Mouse (Mus musculus): ENCODE results near the gene Gper1. TPM values are rescaled to one million over a fixed set of nuclear protein-coding genes. Genes with fewer than 3 reads are reported as not detected.

The Gper1 gene
- polyA plus RNA-seq, 1 experiment from 2014 or later: 1.1 TPM

DNA sequence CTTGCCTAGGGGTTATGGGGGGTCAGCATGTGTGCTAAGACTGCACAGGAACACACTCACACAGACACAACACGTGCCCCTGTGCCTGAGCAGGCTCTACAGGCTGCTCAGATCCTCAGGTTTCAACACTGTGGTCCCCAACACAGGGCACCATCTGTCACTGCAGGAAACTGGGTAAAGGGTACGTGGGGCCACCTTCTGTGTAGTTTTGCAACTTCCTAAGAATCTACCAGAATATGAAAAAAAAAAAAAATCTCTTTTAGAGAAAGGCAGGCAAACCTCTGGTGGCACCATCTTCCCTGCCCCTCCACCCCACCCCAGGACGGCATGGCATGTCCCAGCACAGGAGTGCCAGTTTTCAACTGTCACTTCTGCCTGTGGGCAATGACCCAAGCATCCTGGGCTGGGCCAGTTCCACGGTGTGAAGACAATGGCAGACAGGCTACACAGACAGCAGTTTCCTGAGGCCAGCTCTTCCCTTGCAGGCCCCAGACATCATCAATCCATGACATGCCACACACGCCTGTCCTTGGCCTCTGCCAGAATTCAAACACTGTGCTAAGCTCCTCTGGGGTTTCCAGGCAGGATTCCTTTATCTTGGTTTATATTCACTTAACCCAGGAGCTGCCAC lies 26.3 kb downstream of the Gper1 start:
- no peak for ATAC-seq
- peaks cover 9% of the 10 kb centered on the region; the same call in 1 of the 2 replicates for H3K4me1 ChIP-seq (ENCODE audit: control insufficient read depth, insufficient read depth, low read length)
- H3K27ac ChIP-seq (ENCODE audit: low read length): no peak overlapping the region
- H3K9me3 ChIP-seq (ENCODE audit: control insufficient read depth, low read length): no peaks in the 10 kb centered on the region
- 40% methylated on average over 5 of the region's 5 CpGs for WGBS
- 0 out of 2 replicates have a peak overlapping the region, but pooled peaks have one; percentile 29 for H3K9ac ChIP-seq (ENCODE audit: low read depth, low read length)
- no peak overlapping the region for H3K4me2 ChIP-seq (ENCODE audit: low read depth, low read length)
- no peaks in the 10 kb centered on the region for H3K36me3 ChIP-seq (ENCODE audit: control insufficient read depth, insufficient read depth, low read length)
- no peaks in the 10 kb centered on the region for H3K27me3 ChIP-seq (replicated peaks; ENCODE audit: control insufficient read depth, insufficient read depth, low read length)
- no peak overlapping the region for H3K4me3 ChIP-seq (ENCODE audit: low read length)

DNA sequence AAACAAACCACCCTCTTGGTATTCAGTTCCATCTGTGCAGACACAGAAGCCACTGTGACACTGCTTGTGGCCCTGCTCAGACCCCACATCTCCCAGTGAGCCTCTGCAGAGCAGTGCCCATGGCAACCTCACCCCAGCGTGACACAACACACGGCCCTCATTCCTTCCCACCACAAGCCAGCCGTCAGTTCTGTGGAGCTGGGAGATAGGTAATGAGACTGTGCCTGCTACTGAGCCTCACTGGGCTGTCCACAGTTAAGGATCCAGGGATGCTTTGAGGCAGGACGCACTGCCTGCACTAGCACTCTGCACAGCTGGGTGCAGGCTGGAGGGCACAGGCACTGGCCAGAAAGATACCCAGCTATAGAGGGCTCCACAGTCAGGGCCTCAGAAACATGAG lies 27.0 kb downstream of the Gper1 start:
- Histone ChIP-seq H3K9me3 (ENCODE audit: control insufficient read depth, low read length) (no peaks in the 10 kb centered on the region), H3K4me3 (ENCODE audit: low read length) (no peak overlapping the region), H3K4me2 (ENCODE audit: low read depth, low read length) (no peak overlapping the region), H3K27ac (ENCODE audit: low read length) (no peak overlapping the region), H3K4me1 (ENCODE audit: control insufficient read depth, insufficient read depth, low read length) (peaks cover 9% of the 10 kb centered on the region; the same call in 1 of the 2 replicates), H3K27me3 (replicated peaks; ENCODE audit: control insufficient read depth, insufficient read depth, low read length) (no peaks in the 10 kb centered on the region), H3K9ac (ENCODE audit: low read depth, low read length) (0 out of 2 replicates have a peak overlapping the region, but pooled peaks have one; percentile 29), H3K36me3 (ENCODE audit: control insufficient read depth, insufficient read depth, low read length) (no peaks in the 10 kb centered on the region)
- no peak for ATAC-seq
- WGBS: 40% methylated on average over 4 of the region's 4 CpGs

DNA sequence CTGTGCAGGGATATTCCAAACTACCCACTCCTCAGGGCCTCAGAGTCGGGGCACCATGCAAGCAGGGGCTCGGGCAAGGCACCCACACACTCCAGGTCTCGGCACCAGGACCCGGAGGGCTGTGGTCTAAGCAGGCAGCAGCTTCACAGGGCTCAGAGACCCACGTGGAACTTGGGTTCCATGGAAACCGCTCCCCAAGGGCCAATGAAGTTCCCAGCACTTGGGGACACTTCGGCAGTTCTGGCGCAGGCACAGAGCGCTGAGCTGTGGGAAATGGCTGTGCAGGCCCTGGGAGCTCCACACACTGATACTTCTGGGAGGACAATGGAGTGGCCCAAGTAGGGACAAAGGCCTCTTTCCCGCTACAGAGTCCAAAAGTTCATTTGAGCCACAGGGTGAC lies 30.1 kb downstream of the Gper1 start:
- no peak overlapping the region for H3K4me2 ChIP-seq (ENCODE audit: low read depth, low read length)
- WGBS: 84% methylated on average over 10 of the region's 10 CpGs
- H3K27ac ChIP-seq (ENCODE audit: low read length): no peak overlapping the region
- ATAC-seq: no peak
- no peaks in the 10 kb centered on the region for H3K9me3 ChIP-seq (ENCODE audit: control insufficient read depth, low read length)
- no peaks in the 10 kb centered on the region for H3K27me3 ChIP-seq (replicated peaks; ENCODE audit: control insufficient read depth, insufficient read depth, low read length)
- no peak overlapping the region for H3K4me3 ChIP-seq (ENCODE audit: low read length)
- no peaks in the 10 kb centered on the region; the same call in 1 of the 2 replicates for H3K36me3 ChIP-seq (ENCODE audit: control insufficient read depth, insufficient read depth, low read length)
- no peak overlapping the region for H3K9ac ChIP-seq (ENCODE audit: low read depth, low read length)
- peaks cover 6% of the 10 kb centered on the region; the same call in 1 of the 2 replicates for H3K4me1 ChIP-seq (ENCODE audit: control insufficient read depth, insufficient read depth, low read length)

DNA sequence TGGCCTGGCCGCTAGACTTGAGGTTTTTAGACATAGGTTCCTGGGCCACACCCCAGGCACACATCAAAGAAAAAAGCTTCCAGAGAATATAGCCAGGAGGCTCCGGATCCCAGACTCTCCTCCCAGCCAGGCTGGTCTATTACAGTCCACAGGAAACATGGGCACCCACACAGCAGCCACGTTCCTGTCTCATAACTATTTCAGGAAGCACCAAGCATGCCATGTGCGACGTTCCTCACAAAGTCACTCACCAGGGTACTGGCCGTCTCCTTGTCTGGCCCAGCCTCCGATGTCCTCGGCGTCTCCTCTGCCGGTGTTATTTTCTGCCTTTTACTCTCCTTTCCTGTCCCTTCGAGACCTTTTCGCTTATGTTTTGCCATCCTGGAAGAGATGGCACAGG lies 32.2 kb downstream of the Gper1 start:
- ATAC-seq: no peak
- H3K4me3 ChIP-seq (ENCODE audit: low read length): no peak overlapping the region
- H3K9me3 ChIP-seq (ENCODE audit: control insufficient read depth, low read length): no peaks in the 10 kb centered on the region
- peaks cover 2% of the 10 kb centered on the region; the same call in 1 of the 2 replicates for H3K4me1 ChIP-seq (ENCODE audit: control insufficient read depth, insufficient read depth, low read length)
- H3K36me3 ChIP-seq (ENCODE audit: control insufficient read depth, insufficient read depth, low read length): no peaks in the 10 kb centered on the region; the same call in 1 of the 2 replicates
- H3K9ac ChIP-seq (ENCODE audit: low read depth, low read length): no peak overlapping the region
- H3K4me2 ChIP-seq (ENCODE audit: low read depth, low read length): no peak overlapping the region
- H3K27ac ChIP-seq (ENCODE audit: low read length): no peak overlapping the region
- WGBS: 93% methylated on average over 12 of the region's 12 CpGs
- H3K27me3 ChIP-seq (replicated peaks; ENCODE audit: control insufficient read depth, insufficient read depth, low read length): no peaks in the 10 kb centered on the region

DNA sequence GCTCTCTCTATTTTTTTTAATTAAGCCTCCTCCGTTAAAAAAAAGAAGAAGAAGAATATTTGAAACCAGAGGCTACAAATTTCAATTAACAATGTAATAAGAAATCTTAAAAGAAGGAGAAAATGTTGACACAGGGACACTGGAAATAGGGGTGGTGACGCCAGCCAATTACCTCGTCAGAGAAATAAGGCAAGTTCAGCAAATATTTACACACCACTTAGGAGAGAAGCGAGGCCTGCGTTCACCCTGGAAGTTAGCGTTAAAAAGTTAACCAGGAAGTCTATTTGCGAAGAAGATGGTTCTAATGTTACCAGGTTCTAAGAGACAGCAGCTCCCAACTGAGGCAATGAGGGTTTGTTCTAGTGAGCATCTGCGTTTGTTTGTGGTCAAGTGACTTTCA lies 34.3 kb downstream of the Gper1 start:
- peak overlapping the region; percentile 4 for H3K27ac ChIP-seq (ENCODE audit: low read length)
- 60% methylated on average over 8 of the region's 8 CpGs for WGBS

DNA sequence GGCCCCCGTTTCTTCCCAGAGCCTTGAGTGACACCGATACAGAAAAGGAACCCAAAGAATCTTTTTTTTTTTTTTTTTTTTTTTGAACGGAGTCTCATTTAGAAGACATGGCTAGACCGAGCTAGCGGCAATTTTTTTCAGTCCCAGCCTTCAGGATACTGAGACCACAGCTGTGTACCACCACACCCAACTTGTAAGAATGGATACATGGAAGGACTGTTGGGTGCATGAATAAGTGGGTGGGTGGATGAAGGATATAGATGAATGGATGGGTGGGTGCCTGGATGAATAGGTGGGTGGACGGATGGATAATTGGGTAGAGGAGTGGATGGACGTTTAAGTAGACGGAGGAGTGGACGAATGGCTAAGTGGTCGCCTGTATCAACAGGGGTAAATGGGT lies 37.0 kb downstream of the Gper1 start:
- peaks cover 2% of the 10 kb centered on the region; the same call in 1 of the 2 replicates for H3K4me1 ChIP-seq (ENCODE audit: control insufficient read depth, insufficient read depth, low read length)
- peak; percentile 31 for ATAC-seq
- 8% methylated on average over 10 of the region's 10 CpGs for WGBS

More for the DNA sequence above, 34.3 kb downstream of the Gper1 start:
- Histone ChIP-seq H3K27me3 (replicated peaks; ENCODE audit: control insufficient read depth, insufficient read depth, low read length) (no peaks in the 10 kb centered on the region), H3K9ac (ENCODE audit: low read depth, low read length) (0 out of 2 replicates have a peak overlapping the region, but pooled peaks have one; percentile 25), H3K36me3 (ENCODE audit: control insufficient read depth, insufficient read depth, low read length) (no peaks in the 10 kb centered on the region; the same call in 1 of the 2 replicates), H3K4me2 (ENCODE audit: low read depth, low read length) (no peak overlapping the region), H3K4me3 (ENCODE audit: low read length) (no peak overlapping the region), H3K9me3 (ENCODE audit: control insufficient read depth, low read length) (no peaks in the 10 kb centered on the region), H3K4me1 (ENCODE audit: control insufficient read depth, insufficient read depth, low read length) (peaks cover 2% of the 10 kb centered on the region; the same call in 1 of the 2 replicates)
- ATAC-seq: no peak

DNA sequence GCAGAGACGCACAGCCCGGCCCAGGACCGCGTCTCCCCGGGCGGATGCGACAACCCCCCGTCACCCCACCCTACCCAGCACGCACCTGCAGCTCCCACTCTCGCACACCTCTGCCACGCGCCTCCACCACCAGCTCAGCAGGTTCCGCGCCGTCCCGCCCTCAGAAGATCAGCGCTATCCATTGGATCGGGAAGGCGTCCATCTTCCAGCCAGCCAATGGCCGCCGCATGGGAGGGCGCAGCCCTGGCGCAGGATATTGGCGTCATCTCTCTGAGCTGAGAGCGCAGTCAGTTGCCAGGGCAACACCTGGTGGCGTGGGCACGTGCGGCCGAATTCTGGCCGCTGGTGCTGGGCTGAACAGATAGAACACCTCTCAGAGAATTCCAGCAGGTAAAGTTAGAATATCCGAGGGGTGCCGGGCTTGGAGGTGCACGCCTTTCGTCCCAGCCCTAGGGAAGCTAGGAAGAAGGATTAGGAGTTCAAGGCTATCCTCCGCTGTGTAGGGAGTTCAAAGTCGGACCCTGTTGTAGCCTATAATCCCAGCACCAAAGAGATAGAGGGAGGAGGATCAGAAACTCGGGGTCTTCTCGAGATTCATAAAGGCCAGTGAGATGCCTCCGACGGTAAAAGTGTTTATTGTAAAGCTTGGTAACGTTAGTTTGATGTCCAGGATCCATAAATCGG lies 37.6 kb downstream of the Gper1 start, which contains the start of gene 3110082I17Rik:
3110082I17Rik (minus strand) TSS at position 144 of the 684 bp plus-strand sequence.
- ATAC-seq: peak; percentile 99
- no peaks in the 10 kb centered on the region for H3K27me3 ChIP-seq (replicated peaks; ENCODE audit: control insufficient read depth, insufficient read depth, low read length)

More for the DNA sequence above, 37.0 kb downstream of the Gper1 start:
- H3K27ac ChIP-seq (ENCODE audit: low read length): no peak overlapping the region
- no peaks in the 10 kb centered on the region; the same call in 1 of the 2 replicates for H3K36me3 ChIP-seq (ENCODE audit: control insufficient read depth, insufficient read depth, low read length)
- H3K9me3 ChIP-seq (ENCODE audit: control insufficient read depth, low read length): no peaks in the 10 kb centered on the region
- H3K27me3 ChIP-seq (replicated peaks; ENCODE audit: control insufficient read depth, insufficient read depth, low read length): no peaks in the 10 kb centered on the region
- H3K4me2 ChIP-seq (ENCODE audit: low read depth, low read length): peak overlapping the region; percentile 95
- peak overlapping the region; percentile 71 for H3K4me3 ChIP-seq (ENCODE audit: low read length)
- H3K9ac ChIP-seq (ENCODE audit: low read depth, low read length): peak overlapping the region; percentile 74

DNA sequence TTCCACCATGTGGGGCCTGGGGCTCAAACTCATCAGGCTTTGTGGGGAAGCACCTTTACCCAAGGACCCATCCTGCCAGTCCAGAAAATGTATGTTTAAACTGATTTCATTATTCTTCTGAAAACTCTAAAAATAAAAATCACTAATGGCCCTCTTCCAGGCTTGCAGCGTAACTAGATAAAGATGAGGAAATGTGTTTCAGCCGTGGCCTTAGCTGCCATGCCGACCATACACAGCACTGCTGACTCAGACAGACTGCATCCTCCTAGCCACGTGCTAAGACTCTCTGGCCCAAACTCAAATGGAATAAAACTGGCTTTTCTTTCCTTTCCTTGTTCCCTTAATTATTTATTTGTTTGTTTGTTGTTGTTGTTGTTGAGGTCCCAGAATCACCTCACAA lies 41.9 kb downstream of the Gper1 start:
- Histone ChIP-seq H3K27me3 (replicated peaks; ENCODE audit: control insufficient read depth, insufficient read depth, low read length) (no peaks in the 10 kb centered on the region), H3K4me3 (ENCODE audit: low read length) (no peak overlapping the region), H3K4me2 (ENCODE audit: low read depth, low read length) (no peak overlapping the region), H3K36me3 (ENCODE audit: control insufficient read depth, insufficient read depth, low read length) (no peaks in the 10 kb centered on the region), H3K9ac (ENCODE audit: low read depth, low read length) (no peak overlapping the region), H3K27ac (ENCODE audit: low read length) (no peak overlapping the region), H3K9me3 (ENCODE audit: control insufficient read depth, low read length) (no peaks in the 10 kb centered on the region), H3K4me1 (ENCODE audit: control insufficient read depth, insufficient read depth, low read length) (no peaks in the 10 kb centered on the region)
- WGBS: 67% methylated on average over 4 of the region's 4 CpGs
- ATAC-seq: no peak

More for the DNA sequence above, 37.6 kb downstream of the Gper1 start, which contains the start of gene 3110082I17Rik:
- Histone ChIP-seq H3K4me2 (ENCODE audit: low read depth, low read length) (peak within 1 kb of the TSS; percentile 95), H3K9me3 (ENCODE audit: control insufficient read depth, low read length) (no peaks in the 10 kb centered on the region), H3K27ac (ENCODE audit: low read length) (no peak within 1 kb of the TSS), H3K4me1 (ENCODE audit: control insufficient read depth, insufficient read depth, low read length) (peaks cover 2% of the 10 kb centered on the region; the same call in 1 of the 2 replicates), H3K9ac (ENCODE audit: low read depth, low read length) (peak within 1 kb of the TSS; percentile 74), H3K4me3 (ENCODE audit: low read length) (peak within 1 kb of the TSS; percentile 71), H3K36me3 (ENCODE audit: control insufficient read depth, insufficient read depth, low read length) (no peaks in the 10 kb centered on the region)
- WGBS: 3% methylated on average over 42 of the region's 42 CpGs

DNA sequence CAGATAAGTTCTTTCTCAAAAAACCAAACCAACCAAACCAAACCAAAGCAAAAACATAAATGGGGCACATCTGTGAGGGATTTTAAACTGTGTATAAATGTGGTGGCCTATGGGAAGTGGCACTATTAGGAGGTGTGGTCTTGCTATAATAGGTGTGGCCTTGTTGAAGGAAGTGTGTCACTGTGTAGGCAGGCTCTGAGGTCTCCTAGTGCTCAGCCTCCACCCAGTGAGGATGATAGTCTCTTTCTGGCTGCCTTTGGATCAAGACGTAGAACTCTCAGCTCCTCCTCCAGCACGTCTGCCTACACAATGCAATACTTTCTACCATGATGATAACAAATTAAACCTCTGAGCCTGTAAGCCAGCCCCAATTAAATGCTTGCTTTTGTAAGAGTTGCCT lies 43.4 kb downstream of the Gper1 start:
- Histone ChIP-seq H3K27me3 (replicated peaks; ENCODE audit: control insufficient read depth, insufficient read depth, low read length) (no peaks in the 10 kb centered on the region), H3K36me3 (ENCODE audit: control insufficient read depth, insufficient read depth, low read length) (no peaks in the 10 kb centered on the region), H3K27ac (ENCODE audit: low read length) (no peak overlapping the region), H3K9ac (ENCODE audit: low read depth, low read length) (no peak overlapping the region), H3K4me3 (ENCODE audit: low read length) (no peak overlapping the region), H3K9me3 (ENCODE audit: control insufficient read depth, low read length) (no peaks in the 10 kb centered on the region), H3K4me2 (ENCODE audit: low read depth, low read length) (no peak overlapping the region), H3K4me1 (ENCODE audit: control insufficient read depth, insufficient read depth, low read length) (no peaks in the 10 kb centered on the region)
- no peak for ATAC-seq
- 78% methylated on average over 2 of the region's 2 CpGs for WGBS

All from intestine, embryonic 16.5 days (tissue).